Mouse (Mus musculus) stomach, postnatal 0 days (tissue): ENCODE measurements around the gene Tmem161a. TPM values are rescaled to one million over a fixed set of nuclear protein-coding genes. Genes with fewer than 3 reads are reported as not detected.
A peak's percentile ranks its signal among the peaks of the same experiment; 100 is the strongest.

Experiments used
- ATAC-seq: fragments of 200-750 bp; cut with Nextera tagmentation; 2 replicates; pipeline ENCODE4 v1.8.0; 2017; ENCODE audit not compliant: low FRiP score, low TSS enrichment
- DNase-seq: peaks from one replicate; pipeline ENCODE4 v3.0.0-alpha.2; 2016; ENCODE audit warnings: low spot score
- H3K27ac ChIP-seq: fragments of 300-500 bp; sonication (generic); replicated peaks from 2 replicates; pipeline ENCODE4 v1.5.1; 2014; ENCODE audit warnings: mild to moderate bottlenecking, control low read depth
- H3K27me3 ChIP-seq: fragments of 300-500 bp; sonication (generic); 2 replicates; pipeline ENCODE4 v1.6.1; 2014; ENCODE audit warnings: low read length; ENCODE audit not compliant: control insufficient read depth, insufficient read depth
- H3K36me3 ChIP-seq: fragments of 300-500 bp; sonication (generic); 2 replicates; pipeline ENCODE4 v1.6.1; 2014; ENCODE audit warnings: low read length, mixed read lengths; ENCODE audit not compliant: control insufficient read depth, insufficient read depth
- H3K4me1 ChIP-seq: fragments of 300-500 bp; sonication (generic); replicated peaks from 2 replicates; pipeline ENCODE4 v1.6.1; 2014; ENCODE audit warnings: antibody characterized with exemption; ENCODE audit not compliant: control insufficient read depth, insufficient read depth
- H3K4me2 ChIP-seq: fragments of 300-500 bp; sonication (generic); replicated peaks from 2 replicates; pipeline ENCODE4 v1.6.1; 2014; ENCODE audit warnings: low read depth, mild to moderate bottlenecking, control low read depth, moderate library complexity
- H3K4me3 ChIP-seq: fragments of 300-500 bp; sonication (generic); 2 replicates; pipeline ENCODE4 v1.5.1; 2014; ENCODE audit warnings: low read depth, low read length, control low read depth
- H3K9ac ChIP-seq: fragments of 300-500 bp; sonication (generic); 2 replicates; pipeline ENCODE4 v1.6.1; 2014; ENCODE audit warnings: mild to moderate bottlenecking, low read length, control low read depth, mixed read lengths
- H3K9me3 ChIP-seq: fragments of 300-500 bp; sonication (generic); 2 replicates; pipeline ENCODE4 v1.6.1; 2016; ENCODE audit warnings: low read length; ENCODE audit not compliant: control insufficient read depth
- CTCF ChIP-seq: IDR thresholded peaks from 2 replicates; pipeline ENCODE4 v1.5.1; 2016; ENCODE audit warnings: antibody characterized with exemption, low read depth, mild to moderate bottlenecking, moderate library complexity
- EP300 ChIP-seq: optimal IDR thresholded peaks from 2 replicates; pipeline ENCODE3; 2016; ENCODE audit warnings: antibody characterized with exemption
- WGBS: fragments of 180-500 bp; shearing (Covaris S2); extraction: QIAGEN DNeasy Blood & Tissue Kit; methylation state at CpG from one replicate; pipeline ENCODE4 v1.1.7; 2014; 5-methylcytosine and 5-hydroxymethylcytosine counted together
- polyA plus RNA-seq: library from polyadenylated mRNA; unstranded; fragments of >200 nt; fragmentation: Nextera tagmentation; extraction: Ambion mirVana; gene quantifications from 2 replicates; pipeline ENCODE4 v1.2.1, GENCODE M21; 2015

Tmem161a gene
- polyA plus RNA-seq, 1 experiment from 2014 or later: 38.2 TPM

DNA sequence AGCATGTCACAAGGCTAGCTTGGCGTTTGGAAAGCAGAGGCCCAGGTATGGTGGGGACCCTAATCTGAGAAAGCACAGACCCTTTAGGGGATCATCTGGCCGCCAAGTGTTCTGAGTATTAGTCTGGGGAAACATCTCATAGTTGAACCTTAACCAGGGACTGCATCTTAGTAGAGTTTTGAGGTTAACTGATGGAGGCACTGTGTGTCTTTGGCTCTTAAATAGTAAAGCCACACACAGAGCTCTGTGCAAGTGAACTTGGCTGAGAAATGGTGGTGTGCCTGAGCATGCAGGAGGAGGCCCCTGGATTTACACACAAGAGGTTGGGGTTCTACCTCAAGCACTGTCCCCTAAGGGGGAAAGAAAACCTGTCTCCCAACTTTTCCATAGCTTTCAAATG is 6.1 kb downstream of the Tmem161a start:
- no peaks in the 10 kb centered on the region for H3K27me3 ChIP-seq
- H3K4me2 ChIP-seq: no peak overlapping the region
- DNase-seq (no peak), ATAC-seq (no peak; the same call in 1 of the 2 replicates)
- H3K4me1 ChIP-seq: no peaks in the 10 kb centered on the region
- no peaks in the 10 kb centered on the region for H3K9me3 ChIP-seq
- no peak overlapping the region for H3K27ac ChIP-seq
- 85% methylated on average over 2 of the region's 2 CpGs for WGBS
- no peak overlapping the region for H3K9ac ChIP-seq
- peaks cover 10% of the 10 kb centered on the region for H3K36me3 ChIP-seq
- no peak overlapping the region for H3K4me3 ChIP-seq
- TF ChIP-seq CTCF (no peak), EP300 (no peak)

DNA sequence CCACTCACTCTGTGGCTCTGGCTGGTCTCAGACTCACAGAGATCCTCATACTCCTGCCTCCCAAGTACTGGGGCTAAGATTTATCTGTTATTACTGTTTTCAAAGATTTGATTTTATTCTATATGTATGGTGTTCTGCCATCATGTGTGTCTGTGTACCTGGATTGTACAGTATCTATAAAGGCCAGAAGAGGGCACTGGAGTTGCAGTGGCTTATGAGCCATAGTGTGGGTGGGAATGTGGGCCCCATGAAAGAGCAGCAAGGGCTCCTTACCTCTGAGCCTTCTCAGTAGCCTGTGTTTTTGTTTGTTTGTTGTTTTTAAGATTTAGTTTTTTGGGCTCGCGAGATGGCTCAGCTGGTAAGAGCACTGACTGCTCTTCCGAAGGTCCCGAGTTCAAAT is 6.9 kb downstream of the Tmem161a start:
- Histone ChIP-seq H3K9me3 (no peaks in the 10 kb centered on the region), H3K4me3 (no peak overlapping the region), H3K4me2 (no peak overlapping the region), H3K9ac (no peak overlapping the region), H3K27ac (no peak overlapping the region), H3K27me3 (no peaks in the 10 kb centered on the region), H3K4me1 (no peaks in the 10 kb centered on the region), H3K36me3 (peaks cover 10% of the 10 kb centered on the region)
- ATAC-seq (no peak), DNase-seq (no peak)
- TF ChIP-seq CTCF (peak; percentile 74), EP300 (no peak)
- WGBS: over 99% methylated on average over 4 of the region's 4 CpGs

DNA sequence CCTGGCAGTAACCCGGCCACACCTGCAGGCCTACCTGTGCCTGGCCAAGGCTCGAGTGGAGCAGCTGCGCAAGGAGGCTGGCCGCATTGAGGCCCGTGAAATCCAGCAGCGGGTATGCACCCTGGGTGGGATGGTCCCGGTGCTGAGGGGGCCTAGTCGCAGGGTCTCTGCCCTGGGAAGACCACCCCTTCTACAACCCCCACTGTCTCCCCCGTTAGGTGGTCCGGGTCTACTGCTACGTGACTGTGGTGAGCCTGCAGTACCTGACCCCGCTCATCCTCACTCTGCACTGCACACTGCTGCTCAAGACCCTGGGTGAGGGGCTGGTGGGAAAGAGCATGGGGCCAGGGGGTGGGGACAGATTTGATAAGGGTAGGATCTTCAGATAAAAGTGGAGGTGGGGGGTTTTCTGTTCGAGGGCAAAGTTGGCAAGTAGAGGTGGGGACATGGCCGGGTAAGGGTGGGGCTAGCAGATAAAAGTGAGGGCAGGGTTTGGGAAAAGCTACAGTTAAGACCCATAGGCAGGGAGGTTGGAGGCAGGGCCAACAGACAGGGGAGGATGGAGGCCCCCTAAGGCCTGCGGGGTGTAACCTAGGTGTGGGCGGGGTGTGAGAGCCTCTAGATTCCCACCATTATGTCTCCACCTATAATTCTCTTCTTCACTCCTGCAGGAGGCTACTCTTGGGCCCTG is 9.2 kb downstream of the Tmem161a start:
- DNase-seq: no peak
- ATAC-seq: no peak
- no peak overlapping the region for H3K27ac ChIP-seq
- no peak overlapping the region; the same call in 1 of the 2 replicates for H3K9ac ChIP-seq
- H3K9me3 ChIP-seq: no peaks in the 10 kb centered on the region
- H3K27me3 ChIP-seq: no peaks in the 10 kb centered on the region
- H3K4me2 ChIP-seq: no peak overlapping the region
- H3K4me3 ChIP-seq: no peak overlapping the region
- peaks cover 10% of the 10 kb centered on the region for H3K36me3 ChIP-seq
- no peak for TF ChIP-seq CTCF
- TF ChIP-seq EP300: no peak
- no peaks in the 10 kb centered on the region for H3K4me1 ChIP-seq
- WGBS: 71% methylated on average over 16 of the region's 16 CpGs

DNA sequence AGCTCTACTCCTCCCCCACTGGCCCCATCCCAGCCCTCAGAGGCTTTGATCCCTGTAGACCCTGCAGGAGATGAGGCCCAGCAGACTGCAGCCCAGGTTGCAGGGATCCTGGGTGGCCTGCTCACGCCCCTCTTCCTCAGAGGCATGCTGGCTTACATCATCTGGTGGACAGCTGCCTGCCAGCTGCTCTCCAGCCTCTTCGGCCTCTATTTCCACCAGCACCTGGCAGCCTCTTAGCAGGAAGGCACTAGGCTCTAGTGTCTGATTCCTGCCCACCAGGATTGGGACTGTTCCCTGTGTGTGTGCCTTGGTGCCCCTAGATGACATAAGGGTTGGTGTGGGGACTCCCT is 9.7 kb downstream of the Tmem161a start:
- H3K27me3 ChIP-seq: no peaks in the 10 kb centered on the region
- H3K36me3 ChIP-seq: peaks cover 10% of the 10 kb centered on the region
- no peaks in the 10 kb centered on the region for H3K4me1 ChIP-seq
- H3K9ac ChIP-seq: no peak overlapping the region
- 64% methylated on average over 2 of the region's 2 CpGs for WGBS
- H3K27ac ChIP-seq: no peak overlapping the region
- no peak for TF ChIP-seq EP300
- TF ChIP-seq CTCF: no peak
- H3K9me3 ChIP-seq: no peaks in the 10 kb centered on the region
- DNase-seq (no peak), ATAC-seq (no peak)
- H3K4me3 ChIP-seq: no peak overlapping the region
- no peak overlapping the region for H3K4me2 ChIP-seq

DNA sequence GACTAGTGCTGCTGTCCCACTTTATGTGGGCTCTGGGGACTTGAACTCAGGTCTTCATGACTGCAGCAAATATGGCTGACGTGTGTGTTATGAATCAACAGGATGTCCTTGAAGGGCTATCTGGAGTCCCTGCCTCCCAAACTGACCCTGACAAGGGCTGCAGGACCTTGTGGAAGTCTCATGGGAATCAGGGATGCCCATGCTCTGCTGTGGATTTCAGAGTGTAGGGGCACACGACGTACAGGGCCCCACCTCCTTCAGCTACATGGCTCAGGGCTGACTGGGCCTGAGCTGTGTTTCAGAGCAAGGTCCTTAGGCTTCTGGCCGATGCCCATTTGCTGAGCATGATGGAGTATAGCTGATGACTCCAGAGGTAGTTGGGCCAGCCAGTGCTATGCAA is 11.0 kb downstream of the Tmem161a start:
- no peaks in the 10 kb centered on the region for H3K9me3 ChIP-seq
- ATAC-seq (no peak), DNase-seq (no peak)
- no peak for TF ChIP-seq CTCF
- no peak for TF ChIP-seq EP300
- H3K9ac ChIP-seq: no peak overlapping the region
- no peak overlapping the region for H3K27ac ChIP-seq
- peaks cover 4% of the 10 kb centered on the region; the same call in 1 of the 2 replicates for H3K36me3 ChIP-seq
- 84% methylated on average over 4 of the region's 4 CpGs for WGBS
- H3K27me3 ChIP-seq: no peaks in the 10 kb centered on the region
- H3K4me3 ChIP-seq: no peak overlapping the region
- H3K4me1 ChIP-seq: no peaks in the 10 kb centered on the region
- no peak overlapping the region for H3K4me2 ChIP-seq

DNA sequence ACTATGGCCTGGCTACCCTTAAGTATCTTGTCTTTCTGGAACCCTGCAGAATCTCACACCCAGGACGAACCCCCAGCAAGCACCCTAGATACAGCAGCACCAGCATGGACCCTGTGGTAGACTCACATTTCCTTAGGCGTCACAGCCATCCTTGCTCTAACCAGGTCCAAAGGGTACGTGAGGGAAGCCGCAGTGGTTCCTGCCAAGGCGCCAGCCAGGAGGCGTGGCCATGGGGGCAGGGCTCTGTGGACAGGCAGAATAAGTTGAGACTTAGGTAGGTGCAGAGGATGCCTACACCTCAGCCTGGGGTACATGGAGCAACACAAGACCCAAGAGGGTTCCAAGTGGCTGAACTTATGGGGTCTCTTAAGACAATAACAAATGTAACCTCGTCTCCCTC is 16.6 kb downstream of the Tmem161a start:
- ATAC-seq: peak; percentile 71

More for the DNA sequence above, 16.6 kb downstream of the Tmem161a start:
- no peaks in the 10 kb centered on the region for H3K4me1 ChIP-seq
- no peak overlapping the region for H3K4me3 ChIP-seq
- no peaks in the 10 kb centered on the region for H3K9me3 ChIP-seq
- no peak overlapping the region for H3K4me2 ChIP-seq
- 0 out of 2 replicates have a peak, but pooled peaks cover 3% of the 10 kb centered on the region for H3K36me3 ChIP-seq
- peak; percentile 83 for DNase-seq
- TF ChIP-seq CTCF: no peak
- 67% methylated on average over 7 of the region's 7 CpGs for WGBS
- H3K27me3 ChIP-seq: no peaks in the 10 kb centered on the region
- no peak overlapping the region for H3K27ac ChIP-seq
- H3K9ac ChIP-seq: no peak overlapping the region
